Mouse (Mus musculus): ENCODE measurements around the gene Ccpg1. TPM values are rescaled to one million over a fixed set of nuclear protein-coding genes. Genes with fewer than 3 reads are reported as not detected.

The Ccpg1 gene
- total RNA-seq, 2 experiments from 2014 or later: 115 to 120 TPM

DNA sequence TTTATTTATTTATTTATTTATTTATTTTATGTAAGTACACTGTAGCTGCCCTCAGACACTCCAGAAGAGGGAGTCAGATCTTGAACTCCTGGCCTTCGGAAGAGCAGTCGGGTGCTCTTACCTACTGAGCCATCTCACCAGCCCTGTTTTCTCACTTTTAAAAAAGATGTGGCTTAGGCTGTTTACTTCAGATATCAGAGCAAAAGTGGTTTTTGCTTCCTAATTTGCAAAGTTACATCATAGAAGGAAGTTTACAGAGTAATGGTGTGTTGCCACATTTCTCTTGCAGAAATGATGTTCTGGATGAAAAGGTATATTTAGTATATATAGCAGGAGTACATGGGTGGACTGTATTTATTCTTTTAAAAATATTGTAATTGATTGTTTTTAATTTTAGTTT is 6.2 kb downstream of the Ccpg1 start:
- no peak for DNase-seq (ENCODE audit: low spot score in 2 of 2)

DNA sequence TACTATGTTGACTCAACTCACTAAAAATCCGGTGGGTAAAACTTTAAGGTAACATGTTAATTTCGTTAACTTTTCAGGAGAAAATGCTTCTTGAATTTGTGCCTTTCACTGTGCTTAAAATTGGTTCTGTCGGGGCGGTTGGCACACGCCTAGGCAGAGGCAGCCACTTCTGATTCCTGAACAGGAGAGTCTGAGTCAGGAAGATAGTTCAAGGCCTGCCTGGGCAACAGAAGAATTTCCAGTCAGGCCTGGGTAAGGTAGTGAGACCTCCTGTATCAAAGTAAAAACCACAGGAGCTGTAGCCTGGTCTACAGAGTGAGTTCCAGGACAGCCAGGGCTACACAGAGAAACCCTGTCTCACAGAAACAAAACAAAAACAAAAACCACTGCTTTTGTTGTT is 7.3 kb downstream of the Ccpg1 start:
- DNase-seq (ENCODE audit: low spot score in 2 of 2): no peak

DNA sequence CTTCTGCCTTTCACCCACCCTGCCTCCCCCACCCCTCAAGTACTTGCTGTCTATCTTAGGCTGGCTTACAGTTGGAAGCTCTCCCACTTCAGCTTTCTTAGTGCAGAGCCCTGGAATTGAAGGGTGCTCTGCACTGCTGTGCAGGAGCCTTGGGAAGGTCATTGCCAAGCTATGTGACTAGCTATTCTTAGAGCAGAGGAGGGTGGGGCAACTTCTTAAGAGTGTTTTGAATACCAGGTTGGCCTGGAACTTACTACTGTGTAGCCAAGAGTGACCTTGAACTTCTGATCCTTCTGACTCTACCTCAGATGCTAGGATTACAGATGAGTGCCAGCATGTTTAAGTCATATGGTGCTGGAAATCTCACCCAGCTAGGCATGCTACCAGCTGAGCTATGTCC is 10.9 kb downstream of the Ccpg1 start:
- DNase-seq (ENCODE audit: low spot score in 2 of 2): no peak

DNA sequence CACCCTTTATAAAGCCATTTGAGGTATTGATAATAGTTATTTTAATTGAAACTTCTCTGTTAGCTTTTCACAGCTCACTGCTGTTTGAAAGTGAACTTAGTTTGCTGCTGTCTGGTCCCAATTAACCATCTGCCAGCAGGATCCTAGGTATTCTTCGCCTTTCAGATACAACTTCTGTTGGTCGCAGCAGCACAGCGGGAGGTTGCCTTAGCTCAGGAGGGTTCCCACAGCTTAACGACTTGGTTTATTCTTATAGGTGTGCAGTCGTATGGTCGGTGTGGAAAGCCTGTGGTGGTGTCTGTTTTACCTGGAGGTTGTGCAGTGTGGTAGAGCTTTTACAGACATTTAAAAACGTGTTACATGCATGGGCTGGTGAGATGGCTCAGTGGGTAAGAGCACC is 11.6 kb downstream of the Ccpg1 start:
- no peak for DNase-seq (ENCODE audit: low spot score in 2 of 2)

DNA sequence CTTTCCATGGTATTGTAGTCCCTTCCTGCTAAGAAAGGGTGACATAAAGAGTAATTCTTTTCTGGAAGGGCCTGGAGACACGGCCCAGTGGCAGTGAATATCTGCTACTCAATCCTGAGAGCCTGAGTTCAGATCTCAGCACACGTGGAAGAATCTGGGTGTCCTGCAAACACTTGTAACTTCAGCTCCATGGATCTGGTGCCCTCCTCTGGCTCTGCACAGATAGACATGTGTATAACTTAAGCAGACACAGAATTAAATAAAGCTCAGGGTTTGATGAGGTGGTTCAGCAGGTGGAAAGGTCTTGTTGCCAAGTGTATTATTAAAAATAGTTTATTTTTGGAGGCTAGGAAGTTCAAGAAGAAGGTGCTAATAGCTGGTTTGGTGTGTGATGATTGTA is 15.3 kb downstream of the Ccpg1 start:
- no peak for DNase-seq (ENCODE audit: low spot score in 2 of 2)

DNA sequence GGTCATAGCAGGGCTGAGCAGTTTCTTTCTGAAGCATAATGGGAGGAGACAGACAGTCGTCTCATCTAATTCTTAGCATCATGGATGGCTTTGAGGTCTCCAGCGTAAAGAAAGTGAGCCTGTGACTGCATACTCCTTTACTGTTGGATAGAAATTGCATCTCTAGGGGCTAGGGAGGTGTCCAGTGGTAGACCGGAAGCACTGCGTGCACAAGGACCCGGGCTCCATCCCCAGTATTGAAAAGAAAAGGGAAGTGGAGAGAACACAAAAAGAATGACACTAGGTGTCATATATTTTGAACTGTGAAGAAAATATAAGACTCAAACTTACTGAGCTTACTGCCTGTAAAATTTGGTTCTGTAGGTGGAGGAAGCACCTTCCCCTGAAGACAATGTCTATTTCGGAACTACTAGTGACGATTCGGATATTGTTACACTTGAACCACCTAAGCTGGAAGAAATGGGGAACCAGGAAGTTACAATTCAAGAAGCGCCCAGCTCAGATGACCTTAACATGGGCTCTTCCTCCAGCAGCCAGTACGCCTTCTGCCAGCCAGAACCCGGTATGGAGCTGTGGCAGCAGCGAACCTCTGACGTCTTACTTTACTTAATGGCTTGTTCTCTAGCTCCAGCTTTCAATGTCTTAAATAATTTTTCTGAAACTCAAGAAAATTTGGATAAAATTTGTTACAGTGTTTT is 16.2 kb downstream of the Ccpg1 start:
- no peak for DNase-seq (ENCODE audit: low spot score in 2 of 2)

DNA sequence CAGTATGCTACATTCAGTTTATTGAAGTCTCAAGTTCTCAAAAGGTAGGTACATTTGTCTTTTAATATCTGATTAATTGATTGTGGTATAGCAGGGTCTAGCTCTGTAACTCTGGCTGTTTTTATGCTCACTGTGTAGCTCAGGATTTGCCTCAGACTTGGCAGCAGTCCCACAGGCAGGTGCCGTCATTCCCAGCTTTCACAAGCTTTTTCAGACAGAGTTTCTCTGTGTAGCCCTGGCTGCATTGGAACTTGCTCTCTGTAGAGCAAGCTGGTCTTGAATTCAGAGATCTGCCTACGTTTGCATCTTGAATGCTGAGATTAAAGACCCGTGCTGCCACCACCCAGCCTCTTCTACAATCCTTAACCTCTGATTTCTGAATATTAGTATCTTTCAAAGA is 16.9 kb downstream of the Ccpg1 start:
- DNase-seq (ENCODE audit: low spot score in 2 of 2): no peak

DNA sequence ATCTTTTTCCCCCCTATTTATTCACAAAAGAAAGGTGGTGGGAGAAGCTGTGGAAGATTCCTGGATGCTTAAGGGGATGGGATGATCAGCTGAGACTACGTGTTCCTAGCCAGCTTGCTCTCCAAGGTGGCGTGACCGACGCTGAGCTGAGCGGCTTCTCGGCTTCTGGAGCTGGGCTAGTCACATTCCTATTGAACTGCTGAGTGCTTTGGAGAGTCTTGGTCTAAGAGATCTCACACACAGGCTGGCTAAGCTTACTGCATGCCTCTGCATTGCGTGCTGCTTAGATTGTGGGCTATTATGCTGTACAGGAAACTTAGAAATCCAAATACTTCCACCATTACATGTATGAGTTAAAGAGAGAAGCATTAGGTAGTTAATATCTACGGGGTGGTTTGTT is 18.8 kb downstream of the Ccpg1 start:
- no peak for DNase-seq (ENCODE audit: low spot score in 2 of 2)

DNA sequence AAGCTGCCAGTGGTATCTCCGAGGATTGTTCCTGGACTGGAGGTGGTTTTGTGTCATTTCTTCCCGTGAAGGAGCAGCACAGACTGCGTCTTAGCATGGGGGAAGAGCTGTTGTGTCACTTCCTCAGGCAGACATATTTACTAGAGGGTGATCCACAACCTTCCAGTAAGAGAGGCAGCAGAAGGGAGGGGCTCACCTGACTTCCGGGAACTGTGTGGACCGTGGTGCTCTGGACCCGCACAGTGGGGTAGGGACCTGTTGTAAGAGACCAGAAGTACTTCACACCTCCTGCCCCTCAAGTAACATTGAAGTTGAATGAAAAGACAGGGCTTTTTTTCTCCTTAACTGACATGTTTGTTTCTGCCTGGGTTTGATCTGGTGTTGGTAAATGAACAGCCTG is 19.9 kb downstream of the Ccpg1 start:
- no peak for DNase-seq (ENCODE audit: low spot score in 2 of 2)

DNA sequence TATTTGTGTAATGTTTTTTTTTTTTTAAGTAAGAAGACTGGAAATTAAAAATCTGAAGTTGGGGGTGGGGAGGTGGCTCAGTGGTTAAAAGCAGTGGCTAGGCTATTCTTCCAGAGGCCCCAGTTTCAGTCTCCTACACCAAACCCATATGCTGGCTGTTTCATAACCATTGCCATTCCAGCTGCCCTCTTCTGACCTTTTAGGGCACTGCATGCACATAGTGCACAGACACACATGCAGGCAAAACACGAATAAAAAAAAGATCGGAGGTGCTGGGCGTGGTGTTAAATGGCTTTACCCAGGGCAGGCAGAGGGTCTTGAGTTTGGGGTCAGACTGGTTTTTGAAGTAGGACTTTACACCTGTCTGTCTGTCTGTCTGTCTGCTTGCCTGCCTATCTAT is 20.9 kb downstream of the Ccpg1 start:
- DNase-seq (ENCODE audit: low spot score in 2 of 2): no peak

DNA sequence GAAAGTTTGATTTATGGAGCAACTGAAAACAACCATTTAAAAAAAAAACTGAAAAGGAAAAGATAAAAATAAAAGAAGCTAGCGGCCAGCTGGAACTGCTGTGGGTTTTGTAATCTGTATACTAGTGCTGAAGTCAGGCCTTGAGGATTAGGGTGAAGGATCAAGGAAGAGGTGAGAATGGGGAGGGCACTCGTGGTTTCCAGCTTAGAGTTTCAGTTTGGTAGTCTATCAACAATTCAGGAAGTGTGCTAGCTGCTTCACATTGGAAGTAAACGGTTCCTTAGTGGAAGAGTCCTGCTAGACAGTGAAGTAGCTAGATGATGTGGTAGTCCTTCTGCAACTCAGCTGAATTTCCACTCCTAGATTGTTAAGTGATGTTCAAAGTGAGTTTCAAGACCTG is 23.2 kb downstream of the Ccpg1 start:
- DNase-seq (ENCODE audit: low spot score in 2 of 2): no peak

DNA sequence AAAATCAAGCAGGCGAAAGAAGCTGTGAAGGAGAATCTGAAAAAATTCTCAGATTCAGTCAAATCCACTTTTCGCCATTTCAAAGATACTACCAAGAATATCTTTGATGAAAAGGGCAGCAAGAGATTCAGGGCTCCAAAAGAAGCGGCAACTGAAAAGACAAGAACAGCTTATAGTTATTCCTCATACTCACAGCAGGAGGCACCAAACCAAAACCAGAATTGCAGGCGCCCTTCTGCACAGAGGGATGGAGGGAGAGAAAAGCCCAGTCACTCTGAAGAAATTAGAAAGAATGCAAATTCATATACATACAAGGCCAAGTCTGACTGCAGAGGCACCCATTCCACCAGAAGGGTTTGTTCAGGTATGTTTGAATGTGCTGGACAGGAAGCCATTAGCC is 27.4 kb downstream of the Ccpg1 start:
- DNase-seq (ENCODE audit: low spot score in 2 of 2): no peak

DNA sequence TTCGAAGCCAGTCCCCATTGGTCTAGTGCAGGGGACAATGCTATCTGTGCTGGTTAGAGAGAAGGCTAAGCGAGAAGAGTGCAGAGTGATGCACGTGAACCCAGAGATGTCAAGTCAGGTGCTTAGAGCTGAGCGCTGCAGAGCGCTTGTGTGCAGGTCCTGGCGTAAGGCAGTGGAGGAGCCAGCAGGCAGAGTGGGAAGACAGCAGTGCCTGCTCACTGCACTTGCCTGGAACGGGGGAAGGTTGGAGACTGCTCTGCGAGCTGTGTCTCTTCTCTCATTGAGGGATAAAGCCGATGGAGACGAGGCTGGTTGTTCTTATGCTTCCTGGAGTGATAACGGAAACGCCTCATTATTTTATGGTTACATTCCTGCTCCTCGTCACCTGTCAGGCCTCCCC is 29.5 kb downstream of the Ccpg1 start:
- DNase-seq (ENCODE audit: low spot score in 2 of 2): no peak

DNA sequence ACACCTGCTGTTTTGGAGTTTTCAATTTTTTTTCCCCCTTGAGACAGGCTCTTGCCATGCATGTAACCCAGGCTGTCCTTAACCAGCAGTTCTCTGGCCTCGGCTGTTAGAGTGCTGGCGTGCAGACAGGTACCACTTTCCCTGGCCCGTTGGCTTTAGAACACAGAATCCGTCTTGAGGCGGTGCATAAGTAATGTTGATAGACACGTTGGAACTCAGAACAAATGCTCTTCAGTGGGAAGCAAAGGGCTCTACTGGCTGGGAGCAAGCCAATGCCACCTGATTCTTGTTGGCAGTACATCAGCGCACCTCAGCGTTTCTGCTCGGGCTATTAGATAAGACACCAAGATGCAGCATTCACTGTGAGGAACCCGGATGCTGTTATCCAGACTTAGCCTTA is 34.6 kb downstream of the Ccpg1 start:
- DNase-seq (ENCODE audit: low spot score in 2 of 2): no peak

DNA sequence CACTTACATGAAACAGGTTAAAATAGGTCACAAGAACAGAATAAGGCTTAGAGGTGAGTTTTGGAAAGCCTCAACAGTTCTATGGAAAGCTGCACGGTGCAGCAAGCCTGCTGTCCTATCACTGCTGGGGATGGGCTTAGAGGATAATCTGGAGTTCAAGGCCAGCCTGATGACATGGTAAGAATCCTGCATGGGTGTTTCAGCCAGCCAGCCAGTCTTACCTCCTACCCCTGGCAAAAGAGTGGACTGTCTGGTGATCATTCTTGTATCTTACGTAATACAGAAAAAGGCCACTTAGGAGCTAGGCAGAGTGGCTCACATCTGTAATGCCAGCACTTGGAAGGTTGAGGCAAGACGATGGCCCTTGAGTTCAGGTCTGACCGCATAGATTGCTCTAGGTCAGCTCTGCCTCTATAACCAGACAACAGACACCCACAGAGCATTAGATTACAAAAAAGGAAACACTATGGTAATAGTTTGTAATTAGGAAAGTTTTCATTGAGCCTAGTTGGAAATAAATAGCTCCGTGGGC is 35.4 kb downstream of the Ccpg1 start:
- DNase-seq (ENCODE audit: low spot score in 2 of 2): no peak

DNA sequence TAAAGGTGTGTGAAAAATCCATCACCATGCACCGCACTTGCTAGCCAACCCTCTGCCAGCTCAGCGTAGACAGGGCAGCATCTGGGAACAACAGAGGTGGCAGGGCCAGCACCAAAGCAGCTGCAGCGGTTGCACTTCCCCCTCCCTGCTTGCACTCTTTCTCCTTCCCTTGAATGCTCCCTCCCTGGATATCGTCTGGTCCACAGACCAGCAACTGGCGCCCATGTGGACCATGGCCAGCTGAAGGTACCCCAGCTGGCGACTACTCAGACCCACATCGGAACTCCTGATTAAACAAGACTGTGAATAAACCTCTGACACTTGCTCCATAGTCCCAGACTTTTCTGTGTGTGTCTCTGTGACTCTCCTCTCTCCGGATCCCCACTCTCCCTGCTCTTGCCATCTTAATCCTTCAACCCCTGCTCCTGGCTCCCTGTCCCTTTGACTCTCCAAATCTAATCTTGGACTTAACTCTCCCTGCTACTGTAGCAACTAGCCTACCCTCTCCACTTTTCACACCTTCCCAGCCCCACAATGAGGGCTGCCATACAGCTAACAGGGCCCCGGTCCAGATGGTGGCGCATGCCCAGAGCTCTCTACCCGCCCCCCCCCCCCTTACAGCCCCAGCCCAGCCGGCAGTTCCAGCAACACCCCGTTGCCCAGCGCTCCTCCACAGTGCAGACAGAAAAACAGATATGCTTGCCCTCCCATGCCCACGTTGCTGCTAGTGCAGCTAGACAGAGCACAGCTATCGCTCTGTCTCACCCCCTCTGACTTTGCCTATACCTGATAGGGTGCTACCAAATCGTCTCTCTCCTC is 40.8 kb downstream of the Ccpg1 start:
- peak; percentile 24 to 43 for DNase-seq (ENCODE audit: low spot score in 2 of 2)

DNA sequence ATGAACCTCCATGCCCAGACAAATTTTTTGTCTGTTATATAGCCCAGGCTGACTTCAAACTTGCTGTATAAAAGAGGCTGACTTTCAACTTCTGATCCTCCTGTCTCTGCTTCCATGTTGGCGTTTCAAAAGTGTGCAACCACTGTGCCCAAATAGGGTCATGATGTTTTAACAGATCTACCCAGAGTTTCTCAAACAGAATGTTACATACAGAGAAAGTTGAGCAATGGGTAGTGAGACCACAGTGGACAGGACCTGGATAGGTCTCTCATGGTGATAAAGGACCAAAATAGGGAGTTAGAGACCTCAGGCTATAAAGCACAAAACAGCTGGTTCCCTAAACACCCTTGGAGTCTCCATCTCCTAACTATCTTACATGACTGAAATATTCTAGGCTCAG is 45.2 kb downstream of the Ccpg1 start:
- no peak for DNase-seq (ENCODE audit: low spot score in 2 of 2)

DNA sequence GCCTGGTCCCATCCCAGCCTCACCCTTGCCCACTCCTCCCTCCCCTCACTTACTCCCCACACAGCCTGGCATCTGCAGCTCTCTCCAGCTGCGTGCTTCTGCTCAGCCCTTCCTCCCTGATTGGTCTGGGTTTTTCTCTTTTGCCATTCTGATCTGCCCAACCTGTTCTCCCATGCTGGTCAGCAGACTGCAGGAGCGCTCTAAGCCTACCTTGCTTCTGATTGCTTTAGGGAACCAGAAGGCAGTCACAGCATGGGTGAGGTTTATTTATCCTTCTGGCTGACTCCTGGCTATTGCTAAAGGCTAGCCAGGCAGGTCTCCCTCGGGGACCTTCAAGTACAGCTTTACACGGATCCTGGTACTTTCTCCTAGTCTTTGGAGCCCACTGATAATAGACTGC is 46.2 kb downstream of the Ccpg1 start:
- DNase-seq (ENCODE audit: low spot score in 2 of 2): no peak

DNA sequence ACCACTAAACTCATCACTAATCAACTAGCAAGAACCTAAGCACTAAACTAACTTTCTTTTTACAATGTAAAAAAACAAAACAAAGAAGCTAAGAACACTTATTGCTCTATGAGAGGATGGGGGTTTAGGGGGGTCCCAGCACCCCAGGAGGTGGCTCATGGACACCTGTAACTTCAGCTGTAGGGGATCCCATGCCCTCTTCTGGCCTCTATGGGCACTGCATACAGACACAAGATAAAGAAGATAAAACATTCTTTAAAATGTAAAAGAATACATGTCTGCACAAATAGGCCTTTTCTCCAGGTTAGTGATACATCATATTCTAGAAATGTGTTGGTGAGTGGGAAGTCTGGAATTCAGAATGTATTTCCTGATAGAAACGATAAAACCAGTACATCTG is 48.2 kb downstream of the Ccpg1 start:
- no peak for DNase-seq (ENCODE audit: low spot score in 2 of 2)

DNA sequence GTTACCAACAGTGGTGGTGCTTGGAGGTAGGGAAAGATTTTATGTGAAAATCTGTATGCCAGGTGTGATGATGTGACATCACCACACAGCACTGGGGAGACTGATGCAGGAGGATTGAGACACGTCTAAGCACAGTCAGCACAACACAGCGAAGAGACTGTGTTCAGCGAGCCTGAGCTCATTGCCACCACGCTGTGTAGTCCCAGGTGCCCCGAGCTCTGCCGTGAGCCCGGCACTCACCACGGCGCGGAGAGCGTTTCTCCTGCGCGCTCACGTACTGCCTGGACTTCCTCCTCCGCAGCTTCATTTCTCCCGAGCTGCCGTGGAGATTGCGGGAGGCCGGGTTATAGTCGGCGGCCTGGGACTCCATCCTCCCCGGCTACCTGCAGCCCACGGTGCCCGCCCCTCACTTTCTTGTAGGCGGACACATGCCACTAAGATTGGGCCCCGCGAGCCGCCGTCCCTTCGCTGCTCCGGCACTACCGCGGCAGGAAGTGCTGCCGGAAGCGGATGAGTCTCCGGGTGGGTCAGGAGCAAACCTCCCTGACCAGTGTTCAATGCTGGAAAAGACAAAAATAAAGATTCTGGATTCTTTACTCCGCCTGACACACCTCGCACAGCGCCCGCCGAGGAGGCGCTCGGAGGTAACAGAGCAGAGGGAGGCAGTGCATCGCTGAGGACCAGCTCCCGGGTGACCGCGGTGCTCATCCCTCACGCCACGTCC is 54.2 kb downstream of the Ccpg1 start:
- peak; percentile 96 to 97 for DNase-seq (ENCODE audit: low spot score in 2 of 2)

DNA sequence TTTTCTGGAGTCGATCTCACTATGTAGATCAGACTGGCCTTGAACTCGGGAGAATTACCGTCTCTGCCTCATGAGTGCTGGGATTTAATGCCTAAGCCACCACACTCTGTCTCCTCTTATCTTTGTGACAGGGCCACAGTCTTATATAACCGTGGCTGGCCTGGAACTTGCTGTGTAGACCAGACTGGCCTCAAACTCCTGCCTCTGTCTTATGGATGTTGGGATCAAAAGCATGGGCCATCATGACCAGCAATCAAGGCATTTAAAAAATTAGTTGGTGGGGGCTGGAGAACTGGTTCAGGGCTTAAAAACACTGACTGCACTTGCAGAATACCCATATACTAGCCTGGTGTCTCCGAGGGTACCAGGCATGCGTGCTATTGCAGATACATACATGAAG is 54.9 kb downstream of the Ccpg1 start, which contains the start of gene Pigb:
Pigb (minus strand) TSS at position 299 of the 400 bp plus-strand sequence.
- no peak for DNase-seq (ENCODE audit: low spot score in 2 of 2)

All from left cerebral cortex, adult 18-20 months (tissue).